Mouse (Mus musculus) heart, adult 2 months (tissue): ENCODE measurements around the gene Olfr971.
"Not testable (repeated sequence)": the region's sequence is repeated elsewhere in the genome, so short reads cannot be mapped to it uniquely, and the experiment has no call there.

Source experiments
- CTCF ChIP-seq: fragments of 200-600 bp; IDR thresholded peaks from 2 replicates; pipeline ENCODE4 v1.8.1; 2022; ENCODE audit warnings: antibody characterized with exemption, mild to moderate bottlenecking, moderate library complexity
- EP300 ChIP-seq: fragments of 200-500 bp; IDR thresholded peaks from 2 replicates; pipeline ENCODE4 v1.6.1; 2011; ENCODE audit warnings: low read depth, low read length, control low read depth; ENCODE audit not compliant: insufficient read depth

DNA sequence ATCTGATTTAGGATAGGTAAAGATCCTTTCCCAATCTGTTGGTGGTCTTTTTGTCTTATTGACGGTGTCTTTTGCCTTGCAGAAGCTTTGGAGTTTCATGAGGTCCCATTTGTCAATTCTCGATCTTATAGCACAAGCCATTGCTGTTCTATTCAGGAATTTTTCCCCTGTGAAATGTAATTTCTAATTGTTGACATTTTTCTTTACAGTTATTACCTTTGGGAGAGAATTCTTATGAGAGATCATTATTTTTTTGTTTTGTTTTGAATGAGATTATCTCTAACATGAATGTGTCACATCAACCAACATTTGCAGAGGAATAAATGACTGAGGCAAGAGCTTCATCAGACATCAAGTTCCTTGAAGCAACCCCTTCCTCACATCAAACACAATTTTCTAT, at the start of gene Olfr971:
- not testable (repeated sequence) for TF ChIP-seq CTCF, EP300
